Mouse (Mus musculus): ENCODE measurements at regions not wholly inside any gene's neighbourhood (a gene's known extent, or its start where the extent isn't known, plus 50 kb on each side); places are given as distances from the start of the nearest gene placed in this dataset.

GRCm38 (mm10) chr3:121104571-121105407, 66.7 kb downstream of the Rwdd3 start:
- DNase-seq (ENCODE audit: low spot score in 2 of 2), result peak; percentile 82 to 92

GRCm38 (mm10) chr3:121102871-121103270, 68.6 kb downstream of the Rwdd3 start:
- no peak for DNase-seq (ENCODE audit: low spot score in 2 of 2)

- DNase-seq (ENCODE audit: low spot score in 2 of 2), result no peak
Measured at GRCm38 (mm10) chr3:121102120-121102519, 69.4 kb downstream of the Rwdd3 start.

- DNase-seq (ENCODE audit: low spot score in 2 of 2), result no peak
Measured at GRCm38 (mm10) chr3:121100211-121100860, 71.2 kb downstream of the Rwdd3 start.

GRCm38 (mm10) chr3:121093509-121093908, 78.0 kb downstream of the Rwdd3 start:
- peak; percentile 49 to 54 for DNase-seq (ENCODE audit: low spot score in 2 of 2)

- no peak for DNase-seq (ENCODE audit: low spot score in 2 of 2)
Measured at GRCm38 (mm10) chr3:121088724-121089123, 82.8 kb downstream of the Rwdd3 start.

GRCm38 (mm10) chr3:121068676-121069075, 102.8 kb downstream of the Rwdd3 start:
- no peak for DNase-seq (ENCODE audit: low spot score in 2 of 2)

- no peak for DNase-seq (ENCODE audit: low spot score in 2 of 2)
Measured at GRCm38 (mm10) chr3:121035904-121036549, 135.5 kb downstream of the Rwdd3 start.

GRCm38 (mm10) chr3:121025546-121026157, 145.8 kb downstream of the Rwdd3 start:
- no peak for DNase-seq (ENCODE audit: low spot score in 2 of 2)

- no peak for DNase-seq (ENCODE audit: low spot score in 2 of 2)
Measured at GRCm38 (mm10) chr3:121024810-121025209, 146.7 kb downstream of the Rwdd3 start.

- DNase-seq (ENCODE audit: low spot score in 2 of 2), result no peak
Measured at GRCm38 (mm10) chr3:121021126-121021848, 150.2 kb downstream of the Rwdd3 start.

GRCm38 (mm10) chr3:121009223-121009622, 162.3 kb downstream of the Rwdd3 start:
- DNase-seq (ENCODE audit: low spot score in 2 of 2), result peak; percentile 24 to 33

GRCm38 (mm10) chr3:120983556-120984270, 187.8 kb downstream of the Rwdd3 start:
- DNase-seq (ENCODE audit: low spot score in 2 of 2), result peak; percentile 26 to 69

- DNase-seq (ENCODE audit: low spot score in 2 of 2), result peak in 1 of 2 experiments; percentile 6
Measured at GRCm38 (mm10) chr3:120982795-120983555, 188.5 kb downstream of the Rwdd3 start.

- no peak for DNase-seq (ENCODE audit: low spot score in 2 of 2)
Measured at GRCm38 (mm10) chr3:120982218-120982617, 189.3 kb downstream of the Rwdd3 start.

GRCm38 (mm10) chr3:120970746-120971466, 200.6 kb downstream of the Rwdd3 start:
- no peak for DNase-seq (ENCODE audit: low spot score in 2 of 2)

GRCm38 (mm10) chr3:120946906-120947305, 224.6 kb downstream of the Rwdd3 start:
- DNase-seq (ENCODE audit: low spot score in 2 of 2), result no peak

GRCm38 (mm10) chr3:120934401-120934800, 237.1 kb downstream of the Rwdd3 start:
- DNase-seq (ENCODE audit: low spot score in 2 of 2), result no peak

GRCm38 (mm10) chr3:120920351-120920750, 251.1 kb downstream of the Rwdd3 start:
- DNase-seq (ENCODE audit: low spot score in 2 of 2), result no peak
